Mouse (Mus musculus) forebrain, embryonic 16.5 days (tissue): ENCODE data around the gene Synrg. TPM values are rescaled to one million over a fixed set of nuclear protein-coding genes. Genes with fewer than 3 reads are reported as not detected.

Source experiments
- ATAC-seq: fragments of 200-750 bp; cut with Nextera tagmentation; 2 replicates; pipeline ENCODE4 v1.8.0; 2017; ENCODE audit warnings: mild to moderate bottlenecking, moderate library complexity
- H3K27ac ChIP-seq: fragments of 300-500 bp; sonication (generic); 2 replicates; pipeline ENCODE4 v1.5.1; 2014; ENCODE audit warnings: low read length, control low read depth
- H3K27me3 ChIP-seq: fragments of 300-500 bp; sonication (generic); replicated peaks from 2 replicates; pipeline ENCODE4 v1.6.1; 2014; ENCODE audit warnings: low read length; ENCODE audit not compliant: control insufficient read depth, insufficient read depth
- H3K36me3 ChIP-seq: fragments of 300-500 bp; sonication (generic); 2 replicates; pipeline ENCODE4 v1.6.1; 2014; ENCODE audit not compliant: control insufficient read depth, insufficient read depth
- H3K4me1 ChIP-seq: fragments of 300-500 bp; sonication (generic); replicated peaks from 2 replicates; pipeline ENCODE4 v1.6.1; 2014; ENCODE audit warnings: low read length; ENCODE audit not compliant: control insufficient read depth, insufficient read depth
- H3K4me2 ChIP-seq: fragments of 300-500 bp; sonication (generic); 2 replicates; pipeline ENCODE4 v1.6.1; 2014; ENCODE audit warnings: mild to moderate bottlenecking, low read length, control low read depth
- H3K4me3 ChIP-seq: fragments of 300-500 bp; sonication (generic); replicated peaks from 2 replicates; pipeline ENCODE4 v1.5.1; 2014; ENCODE audit warnings: mild to moderate bottlenecking, low read length, control low read depth
- H3K9ac ChIP-seq: fragments of 300-500 bp; sonication (generic); replicated peaks from 2 replicates; pipeline ENCODE4 v1.6.1; 2014; ENCODE audit warnings: low read depth, low read length, control low read depth
- H3K9me3 ChIP-seq: fragments of 300-500 bp; sonication (generic); 2 replicates; pipeline ENCODE4 v1.6.1; 2016; ENCODE audit warnings: low read length; ENCODE audit not compliant: control insufficient read depth
- WGBS: fragments of 180-500 bp; shearing (Covaris S2); extraction: QIAGEN DNeasy Blood & Tissue Kit; methylation state at CpG from one replicate; pipeline ENCODE4 v1.1.7; 2014; 5-methylcytosine and 5-hydroxymethylcytosine counted together
- polyA plus RNA-seq: library from polyadenylated mRNA; unstranded; fragments of >200 nt; fragmentation: Nextera tagmentation; extraction: Ambion mirVana; gene quantifications from 2 replicates; pipeline ENCODE4 v1.2.1, GENCODE M21; 2015

Synrg gene
- polyA plus RNA-seq, 1 experiment from 2014 or later, result 34.9 TPM

DNA sequence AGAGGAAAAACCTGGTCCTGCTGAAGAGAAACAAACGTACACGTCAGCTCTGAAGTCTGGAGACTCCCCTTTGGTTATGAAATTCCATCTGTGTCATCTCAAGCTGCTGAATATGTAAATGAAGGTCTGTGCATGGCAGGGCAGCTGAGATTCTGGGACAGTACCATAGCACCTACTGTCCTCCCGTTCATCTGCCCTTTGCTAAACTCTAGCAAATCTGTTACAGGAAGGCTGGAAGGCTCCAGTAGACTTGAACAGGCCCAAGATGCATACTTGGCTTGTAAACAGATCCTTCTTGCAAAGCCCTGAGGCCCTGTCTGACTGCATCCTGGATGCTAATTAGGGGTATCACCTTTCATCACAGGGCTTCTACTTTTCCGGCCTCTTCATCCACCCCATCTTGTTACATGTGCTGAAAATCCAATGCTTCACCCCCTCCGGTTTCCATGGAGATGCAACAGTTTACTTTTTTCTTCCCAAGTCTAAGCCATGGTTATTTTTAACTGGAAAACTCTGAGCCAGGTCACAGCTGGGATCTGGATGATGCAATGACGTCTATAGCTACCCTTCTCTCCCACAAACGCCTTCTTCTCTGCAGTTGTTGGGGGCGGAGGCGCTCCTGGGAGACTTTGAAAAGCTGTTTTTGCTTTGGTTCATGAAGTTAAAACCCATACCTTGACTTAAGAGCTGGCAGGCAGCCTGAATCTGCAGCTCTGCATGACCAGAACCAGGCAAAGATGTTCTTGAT lies 108.8 kb downstream of the Synrg start:
- WGBS, result 48% methylated on average over 9 of the region's 9 CpGs
- Histone ChIP-seq H3K36me3 (no peaks in the 10 kb centered on the region), H3K4me1 (peaks cover 5% of the 10 kb centered on the region; the same call in 1 of the 2 replicates), H3K4me3 (no peak overlapping the region), H3K9ac (no peak overlapping the region), H3K4me2 (no peak overlapping the region), H3K27ac (no peak overlapping the region), H3K9me3 (no peaks in the 10 kb centered on the region), H3K27me3 (0 out of 2 replicates have a peak, but pooled peaks cover 4% of the 10 kb centered on the region)
- ATAC-seq, result no peak

DNA sequence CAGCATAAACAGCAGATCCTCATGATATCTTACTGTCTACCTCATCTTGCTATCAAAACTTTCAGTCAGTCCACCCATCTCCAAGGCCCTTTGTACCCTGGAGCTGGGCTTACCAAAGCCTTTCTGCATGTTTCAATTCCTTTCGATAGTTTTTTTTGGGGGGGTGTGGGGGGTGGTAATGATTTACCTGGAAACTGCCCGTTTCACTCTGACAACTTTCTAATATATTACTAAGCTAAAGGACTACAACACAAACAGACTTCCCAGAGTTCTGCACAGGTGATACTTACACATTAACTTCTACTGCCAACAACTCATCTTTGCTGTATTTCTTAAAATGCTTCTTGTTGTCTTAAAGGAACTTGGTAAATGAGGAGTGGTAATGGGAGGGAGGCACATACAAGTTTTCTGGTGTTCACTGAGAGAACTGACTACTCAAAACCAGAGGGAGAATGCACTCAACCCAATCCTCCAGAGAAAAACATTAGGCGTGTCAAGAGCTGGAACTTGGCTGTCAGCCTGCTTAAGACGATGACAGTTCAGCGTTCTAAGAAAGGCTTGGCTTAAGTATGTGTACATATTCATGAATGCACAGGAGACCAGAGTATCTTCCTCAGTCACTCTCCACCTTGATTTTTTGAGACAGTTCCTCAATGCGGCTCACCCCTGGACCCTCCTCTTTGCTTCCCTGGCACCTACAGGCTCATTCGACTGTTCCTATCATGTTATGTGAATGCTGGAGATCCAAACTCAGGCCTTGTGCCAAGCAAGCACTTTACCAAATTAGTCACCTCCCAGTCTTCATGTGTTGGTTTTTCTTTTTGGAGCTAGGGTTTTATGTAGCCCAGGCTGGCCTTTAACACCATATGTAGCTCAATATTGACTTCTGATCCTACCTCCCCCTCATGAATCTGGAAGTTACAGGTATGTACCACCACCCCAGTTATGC lies 109.9 kb downstream of the Synrg start:
- no peaks in the 10 kb centered on the region for H3K9me3 ChIP-seq
- no peak for ATAC-seq
- peaks cover 5% of the 10 kb centered on the region; the same call in 1 of the 2 replicates for H3K4me1 ChIP-seq
- no peak overlapping the region for H3K9ac ChIP-seq
- 59% methylated on average over 7 of the region's 7 CpGs for WGBS
- peaks cover 5% of the 10 kb centered on the region for H3K36me3 ChIP-seq
- H3K4me2 ChIP-seq, result no peak overlapping the region
- no peak overlapping the region for H3K27ac ChIP-seq
- H3K4me3 ChIP-seq, result no peak overlapping the region
- H3K27me3 ChIP-seq, result 0 out of 2 replicates have a peak, but pooled peaks cover 4% of the 10 kb centered on the region

DNA sequence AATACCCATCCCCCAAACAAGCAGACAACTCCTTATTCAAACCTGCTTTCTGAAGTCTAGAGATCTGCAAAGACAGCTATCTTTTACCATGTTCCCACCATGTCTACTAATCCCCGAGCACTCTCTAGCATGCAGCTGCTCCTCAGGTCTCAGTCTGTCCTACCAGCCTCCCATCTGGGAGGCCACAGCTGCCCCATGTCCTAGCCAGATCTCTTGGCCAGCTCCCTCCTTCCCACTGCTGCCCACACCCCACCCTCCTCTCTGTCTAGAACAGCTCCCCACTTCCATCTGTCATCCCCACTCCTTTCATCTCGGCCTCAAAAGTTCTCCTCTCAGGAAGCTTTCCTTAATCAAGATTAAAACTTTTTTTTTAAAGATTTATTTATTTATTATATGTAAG lies 112.8 kb downstream of the Synrg start:
- Histone ChIP-seq H3K9me3 (no peaks in the 10 kb centered on the region), H3K4me3 (no peak overlapping the region), H3K4me2 (no peak overlapping the region), H3K4me1 (peaks cover 5% of the 10 kb centered on the region; the same call in 1 of the 2 replicates), H3K36me3 (peaks cover 6% of the 10 kb centered on the region), H3K9ac (no peak overlapping the region), H3K27me3 (no peaks in the 10 kb centered on the region), H3K27ac (no peak overlapping the region)
- WGBS, result 69% methylated on average over 2 of the region's 2 CpGs
- ATAC-seq, result no peak

DNA sequence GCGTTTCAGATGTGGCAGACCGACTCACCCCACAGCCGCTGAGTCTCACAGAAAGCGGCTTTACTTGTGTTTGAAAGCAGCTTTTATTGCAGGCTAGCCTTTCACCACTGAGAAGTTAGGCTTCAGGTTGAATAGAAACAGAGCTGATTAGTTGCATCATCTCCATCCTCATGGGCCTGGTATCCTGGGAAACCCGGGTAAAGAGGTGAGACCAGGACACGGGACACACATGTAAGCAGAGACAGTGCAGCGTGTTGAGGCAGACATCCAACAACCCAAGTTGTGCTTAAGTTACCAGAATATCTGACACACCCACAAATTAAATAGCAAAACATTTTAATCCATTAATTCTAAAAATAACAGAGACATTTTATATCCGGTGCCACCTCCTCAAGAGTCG lies 114.4 kb downstream of the Synrg start:
- no peak overlapping the region for H3K27ac ChIP-seq
- no peak overlapping the region for H3K4me3 ChIP-seq

DNA sequence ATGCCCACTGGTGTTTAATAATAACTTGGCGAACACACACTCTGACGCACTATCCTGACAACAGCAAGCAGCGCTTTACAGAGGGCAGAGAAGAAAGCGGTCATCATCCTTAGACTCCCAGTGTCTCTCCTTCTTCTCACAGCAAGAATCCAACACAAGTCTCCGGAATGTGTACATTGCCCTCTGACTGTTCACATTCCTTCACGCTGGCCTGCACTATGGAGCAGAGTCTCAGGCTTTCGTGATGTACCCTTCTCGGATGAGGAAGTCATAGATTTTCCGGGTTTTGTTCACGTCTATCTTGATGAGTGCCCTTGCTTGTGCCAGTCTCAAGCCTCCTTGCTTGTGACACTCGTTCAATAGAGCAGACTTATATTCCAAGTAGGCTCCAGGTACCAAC lies 115.1 kb downstream of the Synrg start:
- WGBS, result 96% methylated on average over 11 of the region's 11 CpGs
- H3K4me2 ChIP-seq, result no peak overlapping the region
- no peak for ATAC-seq
- peaks cover 2% of the 10 kb centered on the region; the same call in 1 of the 2 replicates for H3K4me1 ChIP-seq
- no peak overlapping the region for H3K27ac ChIP-seq
- H3K36me3 ChIP-seq, result peaks cover 15% of the 10 kb centered on the region
- H3K9ac ChIP-seq, result no peak overlapping the region
- H3K4me3 ChIP-seq, result no peak overlapping the region
- H3K9me3 ChIP-seq, result no peaks in the 10 kb centered on the region
- H3K27me3 ChIP-seq, result no peaks in the 10 kb centered on the region

More for the DNA sequence above, 114.4 kb downstream of the Synrg start:
- Histone ChIP-seq H3K9ac (no peak overlapping the region), H3K4me1 (peaks cover 2% of the 10 kb centered on the region; the same call in 1 of the 2 replicates), H3K4me2 (no peak overlapping the region), H3K9me3 (no peaks in the 10 kb centered on the region), H3K27me3 (no peaks in the 10 kb centered on the region), H3K36me3 (peaks cover 15% of the 10 kb centered on the region)
- WGBS, result 68% methylated on average over 9 of the region's 9 CpGs
- no peak for ATAC-seq

DNA sequence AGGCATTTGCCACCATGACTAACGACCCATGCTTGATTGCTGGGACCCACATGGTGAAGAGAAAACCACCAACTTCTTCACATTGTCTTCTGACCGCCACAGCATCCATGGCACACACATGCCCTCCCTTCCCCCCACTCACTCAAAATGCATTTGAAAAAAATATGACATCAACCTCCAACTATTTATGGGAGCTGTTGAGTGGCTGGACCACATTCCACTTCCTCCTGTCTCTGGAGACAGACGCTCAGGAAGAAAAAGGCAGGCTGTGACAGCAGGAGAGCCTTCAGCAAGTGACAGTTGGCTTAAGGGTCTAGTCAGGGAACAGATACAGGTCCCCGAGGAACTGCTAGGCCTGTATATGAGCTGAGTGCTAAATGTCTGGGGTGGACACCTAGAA lies 115.7 kb downstream of the Synrg start:
- H3K9ac ChIP-seq, result no peak overlapping the region
- WGBS, result 81% methylated on average over 4 of the region's 4 CpGs
- no peak for ATAC-seq

DNA sequence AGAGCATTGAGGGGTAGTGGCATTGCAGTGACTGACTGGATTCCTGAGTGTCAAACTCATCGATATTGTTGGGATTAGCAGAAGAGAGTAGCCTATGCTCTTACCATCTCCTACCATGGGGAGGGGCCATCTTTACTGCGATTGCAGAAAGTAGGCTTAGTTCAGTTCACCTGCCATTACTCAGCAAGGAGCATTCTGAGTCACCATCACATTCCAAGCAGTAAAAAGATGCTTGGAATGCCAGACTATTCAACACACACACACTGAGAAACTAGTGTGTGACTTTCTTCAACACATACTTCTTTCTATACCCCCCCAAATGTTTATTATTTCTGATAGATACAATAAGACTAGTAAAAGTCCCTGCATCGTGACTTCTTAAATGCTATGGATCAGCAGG lies 116.1 kb downstream of the Synrg start:
- peaks cover 15% of the 10 kb centered on the region for H3K36me3 ChIP-seq
- H3K4me3 ChIP-seq, result no peak overlapping the region
- no peak overlapping the region for H3K4me2 ChIP-seq
- WGBS, result 91% methylated on average over 3 of the region's 3 CpGs
- H3K27me3 ChIP-seq, result no peaks in the 10 kb centered on the region
- H3K9ac ChIP-seq, result no peak overlapping the region
- peaks cover 2% of the 10 kb centered on the region; the same call in 1 of the 2 replicates for H3K4me1 ChIP-seq
- H3K27ac ChIP-seq, result no peak overlapping the region
- ATAC-seq, result no peak
- no peaks in the 10 kb centered on the region for H3K9me3 ChIP-seq

More for the DNA sequence above, 115.7 kb downstream of the Synrg start:
- H3K27me3 ChIP-seq, result no peaks in the 10 kb centered on the region
- no peaks in the 10 kb centered on the region for H3K9me3 ChIP-seq
- H3K27ac ChIP-seq, result no peak overlapping the region
- peaks cover 15% of the 10 kb centered on the region for H3K36me3 ChIP-seq
- H3K4me2 ChIP-seq, result no peak overlapping the region
- no peak overlapping the region for H3K4me3 ChIP-seq
- H3K4me1 ChIP-seq, result peaks cover 2% of the 10 kb centered on the region; the same call in 1 of the 2 replicates

DNA sequence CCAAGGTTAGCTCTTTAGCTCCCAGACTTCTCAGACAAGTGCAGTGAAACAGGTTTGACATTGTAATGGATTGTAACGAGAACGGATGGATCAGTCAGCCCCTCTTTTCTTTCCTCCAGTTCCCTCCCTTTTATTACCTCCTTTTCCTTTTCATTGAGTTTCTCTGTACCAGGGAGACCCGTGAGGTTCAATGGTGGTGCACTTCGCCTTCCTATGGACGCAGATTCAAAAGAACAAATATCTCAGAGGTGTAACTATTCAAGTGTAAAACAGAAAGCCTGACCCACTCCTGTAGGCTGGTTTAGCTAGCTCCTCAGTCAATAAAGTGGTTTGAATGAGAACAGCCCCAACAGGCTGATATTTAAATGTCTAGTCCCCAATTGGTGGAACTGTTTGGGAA lies 117.7 kb downstream of the Synrg start:
- H3K4me3 ChIP-seq, result no peak overlapping the region
- no peaks in the 10 kb centered on the region for H3K9me3 ChIP-seq
- H3K4me2 ChIP-seq, result no peak overlapping the region
- peaks cover 17% of the 10 kb centered on the region for H3K36me3 ChIP-seq
- WGBS, result 67% methylated on average over 5 of the region's 5 CpGs
- peaks cover 2% of the 10 kb centered on the region; the same call in 1 of the 2 replicates for H3K4me1 ChIP-seq
- ATAC-seq, result no peak
- no peak overlapping the region for H3K9ac ChIP-seq
- no peaks in the 10 kb centered on the region for H3K27me3 ChIP-seq
- H3K27ac ChIP-seq, result no peak overlapping the region

DNA sequence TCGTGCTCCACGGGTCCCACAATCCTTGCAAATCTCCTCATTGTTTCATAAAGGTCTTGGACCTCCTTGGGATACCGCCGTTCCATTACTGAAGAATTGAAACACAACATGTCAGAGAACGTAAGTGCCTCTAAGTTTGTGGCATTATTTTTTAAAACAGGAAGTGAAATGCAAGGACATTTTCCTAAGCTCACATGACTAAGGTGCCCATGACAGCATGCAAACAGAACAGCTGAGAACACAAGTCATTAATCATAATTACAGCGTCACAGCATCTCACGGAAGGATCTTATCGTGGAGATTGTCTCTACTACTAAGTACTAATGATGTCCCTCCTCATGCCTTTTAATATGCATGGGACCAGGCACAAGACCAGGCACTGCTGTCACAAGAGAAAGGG lies 126.3 kb downstream of the Synrg start:
- Histone ChIP-seq H3K4me3 (no peak overlapping the region), H3K27ac (no peak overlapping the region), H3K4me2 (no peak overlapping the region), H3K27me3 (no peaks in the 10 kb centered on the region), H3K36me3 (peaks cover 7% of the 10 kb centered on the region; the same call in 1 of the 2 replicates), H3K4me1 (no peaks in the 10 kb centered on the region), H3K9ac (no peak overlapping the region), H3K9me3 (no peaks in the 10 kb centered on the region)
- 91% methylated on average over 8 of the region's 8 CpGs for WGBS
- ATAC-seq, result no peak
